Mouse (Mus musculus) neural tube, embryonic 13.5 days (tissue): ENCODE results near the gene Nkiras2. TPM values are rescaled to one million over a fixed set of nuclear protein-coding genes. Genes with fewer than 3 reads are reported as not detected.
A peak's percentile ranks its signal among the peaks of the same experiment; 100 is the strongest.

Source experiments
- ATAC-seq: fragments of 200-750 bp; cut with Nextera tagmentation; 2 replicates; pipeline ENCODE4 v1.8.0; 2017; ENCODE audit warnings: low read depth, mild to moderate bottlenecking, moderate TSS enrichment, moderate library complexity
- H3K27ac ChIP-seq: fragments of 300-500 bp; sonication (generic); replicated peaks from 2 replicates; pipeline ENCODE4 v1.5.1; 2015; ENCODE audit warnings: moderate library complexity, mild to moderate bottlenecking, inconsistent platforms
- H3K27me3 ChIP-seq: fragments of 300-500 bp; sonication (generic); 2 replicates; pipeline ENCODE4 v1.6.1; 2015; ENCODE audit warnings: mild to moderate bottlenecking, inconsistent platforms
- H3K36me3 ChIP-seq: fragments of 300-500 bp; sonication (generic); 2 replicates; pipeline ENCODE4 v1.6.1; 2015; ENCODE audit warnings: mild to moderate bottlenecking, inconsistent platforms
- H3K4me1 ChIP-seq: fragments of 300-500 bp; sonication (generic); replicated peaks from 2 replicates; pipeline ENCODE4 v1.6.1; 2015; ENCODE audit warnings: inconsistent platforms
- H3K4me2 ChIP-seq: fragments of 300-500 bp; sonication (generic); 2 replicates; pipeline ENCODE4 v1.6.1; 2015; ENCODE audit warnings: inconsistent platforms, mild to moderate bottlenecking, moderate library complexity
- H3K4me3 ChIP-seq: fragments of 300-500 bp; sonication (generic); 2 replicates; pipeline ENCODE4 v1.5.1; 2015; ENCODE audit warnings: mild to moderate bottlenecking, inconsistent platforms
- H3K9ac ChIP-seq: fragments of 300-500 bp; sonication (generic); 2 replicates; pipeline ENCODE4 v1.6.1; 2015; ENCODE audit warnings: moderate library complexity, mild to moderate bottlenecking, inconsistent platforms
- H3K9me3 ChIP-seq: fragments of 300-500 bp; sonication (generic); 2 replicates; pipeline ENCODE4 v1.6.1; 2016; ENCODE audit warnings: inconsistent platforms
- WGBS: fragments of 180-500 bp; shearing (Covaris S2); methylation state at CpG from one replicate; pipeline ENCODE4 v1.1.7; 2015; 5-methylcytosine and 5-hydroxymethylcytosine counted together
- polyA plus RNA-seq: library from polyadenylated mRNA; unstranded; fragments of >200 nt; fragmentation: Nextera tagmentation; extraction: Ambion mirVana; gene quantifications from 2 replicates; pipeline ENCODE4 v1.2.1, GENCODE M21; 2015

Gene Nkiras2
- polyA plus RNA-seq, 1 experiment from 2014 or later = 112 TPM

- H3K4me2 ChIP-seq = peak overlapping the region; percentile 83
- H3K27ac ChIP-seq = peak overlapping the region; percentile 96
- no peaks in the 10 kb centered on the region for H3K27me3 ChIP-seq
- WGBS = under 1% methylated on average over 40 of the region's 40 CpGs
- peak; percentile 97 for ATAC-seq
- H3K36me3 ChIP-seq = peaks cover 6% of the 10 kb centered on the region
- peak overlapping the region; percentile 91 for H3K9ac ChIP-seq
- H3K9me3 ChIP-seq = no peaks in the 10 kb centered on the region
- peaks cover 44% of the 10 kb centered on the region for H3K4me1 ChIP-seq
- peak overlapping the region; percentile 79 for H3K4me3 ChIP-seq
These were observed 486 bp downstream of the Nkiras2 start for GRCm38 (mm10) chr11:100619485-100619975.

- peak; percentile 15 for ATAC-seq
- WGBS = 3% methylated on average over 11 of the region's 11 CpGs
- H3K4me1 ChIP-seq = peaks cover 46% of the 10 kb centered on the region
These were observed 938 bp downstream of the Nkiras2 start, which contains the start of gene Dnajc7 for GRCm38 (mm10) chr11:100619982-100620381. Gene Dnajc7, minus strand, starts transcription at chr11:100620168.

GRCm38 (mm10) chr11:100622714-100623113, 3.7 kb downstream of the Nkiras2 start:
- ATAC-seq = peak; percentile 34; the same call in 1 of the 2 replicates
- no peaks in the 10 kb centered on the region for H3K9me3 ChIP-seq
- H3K4me1 ChIP-seq = peaks cover 33% of the 10 kb centered on the region
- H3K27ac ChIP-seq = peak overlapping the region; percentile 87
- H3K36me3 ChIP-seq = peaks cover 32% of the 10 kb centered on the region
- no peaks in the 10 kb centered on the region for H3K27me3 ChIP-seq
- under 1% methylated on average over 24 of the region's 24 CpGs for WGBS
- H3K4me3 ChIP-seq = peak overlapping the region; percentile 65
- H3K9ac ChIP-seq = peak overlapping the region; percentile 89
- peak overlapping the region; percentile 66 for H3K4me2 ChIP-seq

More at GRCm38 (mm10) chr11:100619982-100620381, 938 bp downstream of the Nkiras2 start, which contains the start of gene Dnajc7:
- Histone ChIP-seq H3K9me3 (no peaks in the 10 kb centered on the region), H3K36me3 (peaks cover 11% of the 10 kb centered on the region), H3K4me3 (peak within 1 kb of the TSS; percentile 79), H3K9ac (peak within 1 kb of the TSS; percentile 91), H3K27ac (peak within 1 kb of the TSS; percentile 96), H3K27me3 (no peaks in the 10 kb centered on the region), H3K4me2 (peak within 1 kb of the TSS; percentile 83)

- ATAC-seq = no peak
- 0 out of 2 replicates have a peak overlapping the region, but pooled peaks have one; percentile 6 for H3K27ac ChIP-seq
- peak overlapping the region; percentile 89 for H3K9ac ChIP-seq
- peaks cover 32% of the 10 kb centered on the region for H3K36me3 ChIP-seq
- no peaks in the 10 kb centered on the region for H3K9me3 ChIP-seq
- no peaks in the 10 kb centered on the region for H3K27me3 ChIP-seq
- H3K4me2 ChIP-seq = peak overlapping the region; percentile 66
- peak overlapping the region; percentile 65 for H3K4me3 ChIP-seq
- 56% methylated on average over 5 of the region's 5 CpGs for WGBS
- peaks cover 32% of the 10 kb centered on the region for H3K4me1 ChIP-seq
These were observed 4.8 kb downstream of the Nkiras2 start for GRCm38 (mm10) chr11:100623867-100624266.

GRCm38 (mm10) chr11:100625754-100626700, 7.0 kb downstream of the Nkiras2 start:
- H3K9me3 ChIP-seq = no peaks in the 10 kb centered on the region
- no peak overlapping the region for H3K4me2 ChIP-seq
- no peak overlapping the region for H3K27ac ChIP-seq
- no peak overlapping the region for H3K9ac ChIP-seq
- ATAC-seq = no peak
- WGBS = 94% methylated on average over 23 of the region's 23 CpGs
- peaks cover 32% of the 10 kb centered on the region for H3K36me3 ChIP-seq
- no peak overlapping the region for H3K4me3 ChIP-seq
- H3K4me1 ChIP-seq = peaks cover 32% of the 10 kb centered on the region
- H3K27me3 ChIP-seq = no peaks in the 10 kb centered on the region; the same call in 1 of the 2 replicates

- no peak overlapping the region for H3K4me3 ChIP-seq
- H3K4me1 ChIP-seq = peaks cover 32% of the 10 kb centered on the region
- no peak for ATAC-seq
- H3K36me3 ChIP-seq = peaks cover 32% of the 10 kb centered on the region
- no peak overlapping the region for H3K27ac ChIP-seq
- H3K4me2 ChIP-seq = no peak overlapping the region
- no peaks in the 10 kb centered on the region for H3K9me3 ChIP-seq
- H3K9ac ChIP-seq = no peak overlapping the region
- 25% methylated on average over 9 of the region's 9 CpGs for WGBS
- no peaks in the 10 kb centered on the region; the same call in 1 of the 2 replicates for H3K27me3 ChIP-seq
These were observed 7.7 kb downstream of the Nkiras2 start for GRCm38 (mm10) chr11:100626701-100627195.

GRCm38 (mm10) chr11:100628056-100628455, 9.0 kb downstream of the Nkiras2 start:
- H3K27ac ChIP-seq = peak overlapping the region; percentile 68
- 87% methylated on average over 5 of the region's 5 CpGs for WGBS
- peaks cover 6% of the 10 kb centered on the region; the same call in 1 of the 2 replicates for H3K27me3 ChIP-seq
- no peak for ATAC-seq
- no peaks in the 10 kb centered on the region for H3K9me3 ChIP-seq
- H3K4me3 ChIP-seq = no peak overlapping the region
- no peak overlapping the region for H3K4me2 ChIP-seq
- peaks cover 32% of the 10 kb centered on the region for H3K36me3 ChIP-seq
- 0 out of 2 replicates have a peak overlapping the region, but pooled peaks have one; percentile 57 for H3K9ac ChIP-seq
- H3K4me1 ChIP-seq = peaks cover 32% of the 10 kb centered on the region

- H3K4me3 ChIP-seq = no peak overlapping the region
- H3K27ac ChIP-seq = peak overlapping the region; percentile 68
- ATAC-seq = peak; percentile 48
- peaks cover 6% of the 10 kb centered on the region; the same call in 1 of the 2 replicates for H3K27me3 ChIP-seq
- no peaks in the 10 kb centered on the region for H3K9me3 ChIP-seq
- H3K4me1 ChIP-seq = peaks cover 24% of the 10 kb centered on the region
- H3K4me2 ChIP-seq = no peak overlapping the region
- WGBS = 26% methylated on average over 13 of the region's 13 CpGs
- peak overlapping the region; percentile 57 for H3K9ac ChIP-seq
- peaks cover 32% of the 10 kb centered on the region for H3K36me3 ChIP-seq
These were observed 9.9 kb downstream of the Nkiras2 start for GRCm38 (mm10) chr11:100628862-100629352.

GRCm38 (mm10) chr11:100634530-100634929, 15.5 kb downstream of the Nkiras2 start:
- Histone ChIP-seq H3K27ac (no peak overlapping the region), H3K36me3 (no peaks in the 10 kb centered on the region), H3K9me3 (no peaks in the 10 kb centered on the region), H3K27me3 (peaks cover 27% of the 10 kb centered on the region), H3K9ac (no peak overlapping the region), H3K4me2 (no peak overlapping the region), H3K4me3 (no peak overlapping the region), H3K4me1 (no peaks in the 10 kb centered on the region; the same call in 1 of the 2 replicates)
- no peak for ATAC-seq
- 77% methylated on average over 7 of the region's 7 CpGs for WGBS

- Histone ChIP-seq H3K9ac (peak overlapping the region; percentile 63), H3K27me3 (peaks cover 30% of the 10 kb centered on the region), H3K4me2 (peak overlapping the region; percentile 74), H3K36me3 (no peaks in the 10 kb centered on the region), H3K4me1 (peaks cover 23% of the 10 kb centered on the region), H3K9me3 (no peaks in the 10 kb centered on the region), H3K27ac (no peak overlapping the region), H3K4me3 (peak overlapping the region; percentile 44)
- ATAC-seq = peak; percentile 83
- 7% methylated on average over 51 of the region's 52 CpGs for WGBS
These were observed 21.3 kb downstream of the Nkiras2 start for GRCm38 (mm10) chr11:100640159-100640906.
